Mouse (Mus musculus): Measurements from ENCODE around the gene Nup155. TPM values are rescaled to one million over a fixed set of nuclear protein-coding genes. Genes with fewer than 3 reads are reported as not detected.
"Not testable (repeated sequence)": the region's sequence is repeated elsewhere in the genome, so short reads cannot be mapped to it uniquely, and the experiment has no call there.

Gene Nup155
- polyA plus RNA-seq (2012; rRNA removed) = 11.2 and 13.0 TPM in 2 replicates

- peak; percentile 86 to 95 for DNase-seq (ENCODE audit: extremely low spot score in 1 of 2, low spot score in 1 of 2)
Observed at GRCm38 (mm10) chr15:8108966-8109743, at the start of gene Nup155. Gene Nup155, plus strand, starts transcription at chr15:8109273.

DNA sequence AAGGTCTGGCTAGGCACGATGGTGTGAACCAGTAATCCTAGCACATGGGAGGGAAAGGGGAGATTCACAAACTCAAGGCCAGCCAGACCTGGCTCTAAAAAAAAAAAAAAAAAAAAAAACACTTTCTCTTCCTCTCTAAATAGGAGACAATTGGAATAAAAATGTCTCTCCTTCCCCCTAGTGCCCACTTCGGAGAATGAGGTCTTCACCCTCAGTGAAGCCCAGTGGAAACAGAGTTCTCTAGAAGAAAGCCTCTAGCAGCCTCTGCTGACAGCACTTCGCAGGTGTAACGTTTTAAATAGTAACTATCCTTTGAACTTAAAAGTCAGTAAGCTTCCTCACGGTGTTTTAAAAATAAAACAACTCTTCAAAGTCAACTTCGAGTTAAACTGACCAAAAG lies 43.9 kb upstream of the Nup155 start:
- no peak for DNase-seq (ENCODE audit: extremely low spot score in 1 of 2, low spot score in 1 of 2)

DNA sequence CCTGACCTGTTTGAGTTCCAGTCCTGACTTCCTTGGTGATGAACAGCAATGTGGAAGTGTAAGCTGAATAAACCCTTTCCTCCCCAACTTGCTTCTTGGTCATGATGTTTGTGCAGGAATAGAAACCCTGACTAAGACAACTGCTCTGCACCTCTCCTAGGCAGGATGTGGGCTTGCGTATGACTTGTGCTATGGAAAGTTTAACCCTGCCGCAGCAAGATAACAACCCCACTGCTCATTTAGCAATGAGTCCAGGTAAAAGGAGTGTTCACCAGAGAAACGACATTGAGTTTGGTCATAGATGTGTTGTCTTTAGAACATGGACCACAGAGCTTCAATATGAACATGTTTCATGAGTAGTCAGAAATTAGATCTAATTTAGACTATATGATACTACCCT lies 35.9 kb upstream of the Nup155 start:
- not testable (repeated sequence) for DNase-seq (ENCODE audit: extremely low spot score in 1 of 2, low spot score in 1 of 2)

DNA sequence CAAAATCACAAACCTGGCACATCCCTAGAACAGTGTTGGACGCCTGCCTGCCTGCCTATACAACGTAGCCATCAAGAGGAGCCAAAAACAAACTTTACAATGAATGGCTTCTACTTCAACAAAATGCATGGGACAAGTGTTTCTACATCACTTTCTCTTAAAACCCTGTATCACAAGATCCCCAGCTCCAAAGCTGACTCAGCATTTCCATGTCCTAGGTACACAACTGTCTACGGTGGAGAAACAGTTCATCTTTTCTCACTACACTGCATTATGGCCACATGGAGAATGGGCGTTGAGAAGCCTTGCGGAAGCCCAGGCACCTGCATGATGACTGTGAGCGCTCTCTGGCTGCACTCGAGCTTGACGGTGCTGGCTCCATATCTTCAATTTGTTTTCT lies 26.9 kb upstream of the Nup155 start:
- DNase-seq (ENCODE audit: extremely low spot score in 1 of 2, low spot score in 1 of 2) = no peak

- no peak for DNase-seq (ENCODE audit: extremely low spot score in 1 of 2, low spot score in 1 of 2)
Observed at GRCm38 (mm10) chr15:8087293-8087692, 21.8 kb upstream of the Nup155 start.

DNA sequence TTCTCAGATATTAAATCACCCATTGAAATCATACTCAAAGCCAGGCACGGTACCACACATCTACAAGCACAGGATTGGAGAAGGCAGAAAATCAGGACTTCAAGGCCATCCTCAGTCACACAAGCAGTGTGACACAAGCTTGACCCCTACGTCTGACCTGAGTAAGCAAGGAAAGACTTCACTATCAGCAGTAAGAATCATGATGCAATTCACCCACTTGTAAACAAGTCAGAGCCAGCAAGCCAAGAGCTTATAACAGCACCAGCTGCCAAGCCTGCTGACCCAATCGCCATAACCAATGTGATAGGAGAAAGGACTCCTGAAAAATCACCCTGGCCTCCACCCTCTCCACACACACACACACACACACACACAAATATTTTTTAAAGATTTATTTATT lies 20.4 kb upstream of the Nup155 start:
- no peak for DNase-seq (ENCODE audit: extremely low spot score in 1 of 2, low spot score in 1 of 2)

DNA sequence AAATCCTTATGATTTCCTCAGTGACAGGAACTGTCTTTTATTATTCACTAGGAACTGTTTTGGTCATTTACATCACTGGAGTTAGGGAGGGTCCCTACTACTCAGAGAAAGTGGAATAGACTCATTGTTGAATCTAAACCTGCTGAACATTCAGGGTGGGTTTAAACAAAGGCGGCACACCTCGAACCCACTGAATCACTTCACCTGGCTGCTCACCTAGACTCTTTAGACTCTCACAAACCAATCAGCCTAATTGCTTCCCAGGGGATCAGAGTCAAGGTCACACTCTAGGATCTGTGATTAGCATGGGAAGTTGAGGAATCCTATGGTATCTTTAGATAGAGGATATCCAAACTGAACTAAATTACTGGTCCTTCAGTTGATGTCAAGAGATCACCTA lies 18.4 kb upstream of the Nup155 start:
- no peak for DNase-seq (ENCODE audit: extremely low spot score in 1 of 2, low spot score in 1 of 2)

DNA sequence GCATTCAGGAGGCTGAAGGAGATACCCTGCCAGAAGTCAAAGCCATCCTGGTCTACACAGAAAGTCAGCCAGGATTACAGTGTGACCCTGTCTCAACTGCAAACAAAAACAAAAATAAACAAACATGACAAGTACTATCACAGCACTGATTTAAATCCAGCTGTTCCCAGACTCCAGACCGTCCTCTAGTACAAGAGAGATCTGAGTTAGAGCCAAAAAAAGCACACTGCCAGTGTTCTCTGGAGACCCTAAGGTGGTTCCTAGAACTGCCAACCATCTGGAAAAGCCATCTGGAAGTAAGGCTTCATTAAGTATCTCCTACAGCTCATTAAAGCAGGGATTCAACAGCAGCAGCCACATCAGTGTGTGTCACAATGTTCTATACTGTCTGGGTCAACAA lies 16.4 kb upstream of the Nup155 start:
- DNase-seq (ENCODE audit: extremely low spot score in 1 of 2, low spot score in 1 of 2) = not testable (repeated sequence)

- peak; percentile 14 to 55 for DNase-seq (ENCODE audit: extremely low spot score in 1 of 2, low spot score in 1 of 2)
Observed at GRCm38 (mm10) chr15:8097853-8098252, 11.2 kb upstream of the Nup155 start.

DNA sequence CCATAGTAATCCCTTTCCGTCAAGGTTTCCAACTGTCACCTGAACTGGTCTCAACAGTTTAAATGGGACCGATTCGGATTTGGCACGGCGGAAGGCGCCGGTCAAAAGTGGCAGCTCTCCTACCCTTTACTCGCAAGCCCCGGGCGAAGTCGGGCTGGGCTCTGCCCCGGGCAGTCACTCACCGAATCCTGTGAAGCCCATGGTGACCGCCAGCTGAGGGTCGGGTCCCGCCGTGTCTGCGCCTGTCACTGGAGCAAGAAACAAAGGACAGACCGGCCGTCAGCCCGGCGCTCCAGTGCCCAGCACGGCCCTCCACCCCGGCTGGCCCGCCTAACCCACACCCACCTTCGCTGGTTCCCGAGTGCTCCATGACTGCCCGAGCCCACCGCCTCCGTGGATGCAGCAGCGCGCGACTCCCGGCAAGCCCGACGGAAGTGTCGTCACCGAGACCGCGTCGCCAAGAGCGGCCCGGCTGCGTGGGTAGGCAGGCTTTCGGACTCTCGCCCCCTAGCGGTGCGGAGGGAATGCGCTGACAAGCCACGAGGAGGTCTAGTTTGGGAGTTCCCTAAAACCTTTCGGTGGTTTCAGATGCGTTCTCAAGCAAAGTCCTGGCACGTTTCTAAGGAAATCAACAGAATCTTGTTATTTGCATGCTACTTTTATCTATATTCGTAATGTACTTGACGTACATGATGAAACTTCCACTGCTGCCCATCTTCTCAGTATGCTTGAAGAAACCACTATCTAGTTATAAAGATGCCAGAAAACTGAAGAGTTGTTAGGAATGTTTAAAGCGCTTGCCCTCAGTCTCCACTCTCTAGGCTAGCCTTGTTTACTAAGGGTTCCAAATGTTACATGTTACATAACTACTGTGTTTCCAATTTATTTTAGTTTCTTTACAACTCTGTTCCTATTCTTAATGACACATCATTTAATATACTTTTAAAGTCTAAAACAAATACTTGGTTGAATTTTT lies 10.0 kb upstream of the Nup155 start, which contains the start of gene Wdr70:
Gene Wdr70, minus strand, starts transcription at position 436 of the 976 bp plus-strand sequence.
- DNase-seq (ENCODE audit: extremely low spot score in 1 of 2, low spot score in 1 of 2) = peak; percentile 90 to 99

DNA sequence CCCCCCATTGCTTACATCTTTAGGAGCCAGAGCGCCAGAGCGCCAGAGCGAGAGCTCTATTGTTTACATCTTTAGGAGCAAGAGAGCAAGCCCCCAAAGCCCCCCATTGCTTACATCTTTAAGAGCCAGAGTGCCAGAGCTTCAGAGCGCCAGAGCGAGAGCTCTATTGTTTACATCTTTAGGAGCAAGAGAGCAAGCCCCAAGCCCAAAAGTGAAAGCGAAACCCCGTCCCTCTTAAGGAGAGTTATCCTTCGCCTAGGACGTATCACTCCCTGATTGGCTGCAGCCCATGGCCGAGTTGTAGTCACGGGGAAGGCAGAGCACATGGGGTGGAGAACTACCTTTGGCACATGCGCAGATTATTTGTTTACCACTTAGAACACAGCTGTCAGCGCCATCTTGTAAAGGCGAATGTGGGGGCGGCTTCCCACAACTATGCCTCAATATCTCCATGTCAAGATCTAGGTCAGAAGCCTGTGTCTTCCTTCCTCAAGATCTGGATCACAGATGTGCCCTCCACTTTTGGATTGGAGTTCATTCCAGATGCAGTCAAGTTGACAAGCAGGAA lies 7.0 kb upstream of the Nup155 start:
- DNase-seq (ENCODE audit: extremely low spot score in 1 of 2, low spot score in 1 of 2) = not testable (repeated sequence)

GRCm38 (mm10) chr15:8108360-8108965 lies 610 bp upstream of the Nup155 start:
- DNase-seq (ENCODE audit: extremely low spot score in 1 of 2, low spot score in 1 of 2) = no peak

DNA sequence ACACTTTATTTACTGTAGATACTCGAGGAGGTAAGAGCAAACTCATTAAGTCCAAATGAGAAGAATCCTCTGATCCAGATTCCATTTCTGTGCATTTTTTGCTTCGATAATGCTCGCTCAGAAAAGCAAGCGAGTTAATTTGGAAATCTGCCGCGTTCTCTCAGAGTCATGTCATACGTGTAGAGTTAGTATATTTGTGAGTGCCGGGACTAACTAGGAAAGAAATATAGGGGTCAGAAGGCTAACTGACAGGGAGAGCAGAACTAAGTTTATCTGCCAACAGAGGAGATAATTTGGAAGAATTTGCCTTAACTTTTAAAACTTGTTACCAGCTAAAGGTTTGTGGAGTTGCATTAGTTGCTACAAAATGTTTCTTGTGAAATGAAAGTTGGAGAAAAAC lies 709 bp downstream of the Nup155 start:
- DNase-seq (ENCODE audit: extremely low spot score in 1 of 2, low spot score in 1 of 2) = no peak

- DNase-seq (ENCODE audit: extremely low spot score in 1 of 2, low spot score in 1 of 2) = no peak
Observed at GRCm38 (mm10) chr15:8129281-8129680, 20.2 kb downstream of the Nup155 start.

- DNase-seq (ENCODE audit: extremely low spot score in 1 of 2, low spot score in 1 of 2) = no peak
Observed at GRCm38 (mm10) chr15:8131268-8131667, 22.2 kb downstream of the Nup155 start.

DNA sequence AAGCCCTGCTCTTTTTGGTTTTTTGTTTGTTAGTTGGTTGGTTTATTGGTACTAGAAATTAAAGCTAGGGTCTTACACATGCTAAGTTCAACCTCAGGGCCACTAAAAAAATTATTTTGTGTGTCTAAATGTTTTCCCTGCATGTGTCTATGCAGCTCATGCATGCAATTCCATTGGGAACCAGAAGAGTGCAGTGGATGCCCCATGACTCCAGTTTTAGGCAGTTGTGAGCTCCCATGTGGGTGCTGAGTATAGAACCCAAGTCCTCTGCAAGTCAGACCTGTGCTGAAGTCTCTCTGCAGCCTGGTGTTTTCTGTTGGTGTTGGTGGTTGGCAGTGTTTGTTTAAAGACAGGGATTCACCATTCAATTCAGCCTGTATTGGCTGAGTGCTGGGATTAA lies 22.7 kb downstream of the Nup155 start:
- no peak for DNase-seq (ENCODE audit: extremely low spot score in 1 of 2, low spot score in 1 of 2)

DNA sequence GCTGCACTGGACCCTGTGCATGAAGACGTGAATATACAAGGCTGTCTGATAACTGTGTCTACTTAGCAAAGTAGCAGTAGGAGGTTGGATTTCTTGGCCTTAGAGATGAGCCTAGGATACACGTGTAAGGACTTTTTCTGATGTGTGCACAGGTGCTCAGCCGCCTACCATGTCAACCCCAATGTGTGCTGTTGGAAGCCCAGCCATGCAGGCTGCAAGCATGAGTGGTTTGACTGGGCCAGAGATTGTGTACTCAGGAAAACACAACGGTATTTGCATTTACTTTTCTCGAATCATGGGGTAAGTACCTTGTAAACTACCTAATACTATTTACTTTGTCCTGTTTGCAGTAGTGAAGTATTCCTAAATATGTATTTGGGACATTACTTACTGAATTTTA lies 26.5 kb downstream of the Nup155 start:
- no peak for DNase-seq (ENCODE audit: extremely low spot score in 1 of 2, low spot score in 1 of 2)

DNA sequence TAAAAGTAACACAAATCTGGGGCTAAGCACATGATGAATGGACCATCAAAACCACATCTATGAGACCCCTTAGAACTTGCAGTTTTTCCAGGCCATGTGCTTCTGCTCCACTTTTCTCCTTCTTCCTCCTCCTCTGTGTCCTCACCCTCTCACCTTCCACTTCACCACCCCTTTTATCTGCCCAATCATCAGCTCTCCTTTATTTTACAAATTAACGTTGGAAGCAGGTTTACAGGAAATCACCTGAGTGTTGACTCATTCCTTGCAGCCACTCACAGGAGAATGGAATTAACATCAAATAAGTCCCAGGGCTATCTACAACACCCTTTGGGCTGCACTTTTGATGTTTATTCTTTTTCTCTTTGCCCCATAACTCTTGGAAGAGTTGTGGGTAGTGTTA lies 52.8 kb downstream of the Nup155 start:
- DNase-seq (ENCODE audit: extremely low spot score in 1 of 2, low spot score in 1 of 2) = no peak

DNA sequence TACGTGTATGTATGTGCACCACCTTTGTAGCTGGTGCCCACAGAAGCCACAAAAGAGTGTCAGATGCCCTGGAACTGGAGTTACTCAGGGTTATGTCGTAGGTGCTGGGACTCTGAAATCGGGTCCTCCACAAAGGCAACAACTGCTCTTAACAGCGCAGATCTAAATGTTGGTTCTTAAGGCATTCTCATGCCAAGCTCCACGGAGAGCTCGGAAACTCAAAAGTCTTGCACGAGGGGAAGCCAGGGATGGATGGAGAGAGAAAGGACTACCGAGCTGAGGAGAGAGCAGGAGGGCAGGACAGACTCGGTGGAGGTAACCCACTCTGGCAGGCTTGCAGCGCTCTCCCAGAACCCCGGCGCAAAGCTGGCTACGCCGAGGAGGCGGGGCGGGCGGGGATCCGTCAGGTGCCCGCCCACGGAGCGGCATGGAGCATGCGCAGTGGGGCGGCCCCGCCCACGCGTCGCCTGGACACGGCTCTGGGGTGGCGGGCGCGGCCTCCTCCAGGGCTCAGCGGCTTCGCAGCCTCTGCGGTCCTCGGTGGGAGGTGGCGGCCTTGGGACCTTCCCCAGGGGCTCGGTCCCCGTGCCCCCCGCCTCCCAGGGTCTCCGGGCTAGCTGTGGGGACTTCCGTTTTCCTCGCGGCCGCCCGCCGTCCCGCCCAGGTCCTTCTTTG lies 59.7 kb downstream of the Nup155 start, which contains the start of gene Cplane1:
Gene Cplane1, plus strand, starts transcription at position 516 of the 675 bp plus-strand sequence.
- DNase-seq (ENCODE audit: extremely low spot score in 1 of 2, low spot score in 1 of 2) = peak; percentile 66 to 96

- DNase-seq (ENCODE audit: extremely low spot score in 1 of 2, low spot score in 1 of 2) = peak in 1 of 2 experiments; percentile 54
Observed at GRCm38 (mm10) chr15:8169266-8169746, 60.2 kb downstream of the Nup155 start.
